Mouse (Mus musculus) layer of hippocampus, adult 18-20 months (tissue): ENCODE data around the gene Gdf2. TPM values are rescaled to one million over a fixed set of nuclear protein-coding genes. Genes with fewer than 3 reads are reported as not detected.
A peak's percentile ranks its signal among the peaks of the same experiment; 100 is the strongest.

ENCODE experiments used
- DNase-seq, 2 experiments: peaks; one replicate each; pipeline ENCODE4 v3.0.0; 2022; ENCODE audit warnings: low spot score in 2 of 2
- total RNA-seq, 2 experiments: library from RNA; stranded (reverse); gene quantifications; 2 replicates each; pipeline ENCODE4 v1.2.3; 2021

Gdf2 gene
- total RNA-seq, 2 experiments from 2014 or later: not detected

DNA sequence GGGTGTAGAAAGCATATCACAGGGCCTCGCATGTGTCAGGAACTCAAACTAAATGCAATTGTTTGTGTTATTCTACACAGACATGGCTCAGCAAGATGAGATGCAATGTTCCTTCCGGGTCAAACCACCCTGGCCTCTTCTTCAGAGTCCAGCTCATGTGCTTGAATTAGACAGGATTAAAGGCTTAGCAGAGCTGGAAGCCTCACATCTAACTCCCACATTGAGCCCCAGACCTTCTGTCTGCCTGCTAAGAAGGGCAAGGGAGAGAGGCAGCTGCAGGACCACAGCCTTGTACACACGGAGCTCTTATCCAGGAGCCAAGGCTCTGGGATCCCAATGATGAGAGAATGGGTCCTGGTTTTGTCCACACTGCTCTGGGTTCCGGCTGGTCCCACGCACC lies 12.9 kb downstream of the Gdf2 start, which contains the start of gene Rbp3:
Rbp3 (plus strand) TSS at position 243 of the 400 bp plus-strand sequence.
- DNase-seq: no peak

GRCm38 (mm10) chr14:33956055-33956454 lies 15.2 kb downstream of the Gdf2 start:
- DNase-seq: no peak

- peak in 1 of 2 experiments; percentile 26 for DNase-seq
Measured at GRCm38 (mm10) chr14:33958186-33958585, 17.3 kb downstream of the Gdf2 start.

DNA sequence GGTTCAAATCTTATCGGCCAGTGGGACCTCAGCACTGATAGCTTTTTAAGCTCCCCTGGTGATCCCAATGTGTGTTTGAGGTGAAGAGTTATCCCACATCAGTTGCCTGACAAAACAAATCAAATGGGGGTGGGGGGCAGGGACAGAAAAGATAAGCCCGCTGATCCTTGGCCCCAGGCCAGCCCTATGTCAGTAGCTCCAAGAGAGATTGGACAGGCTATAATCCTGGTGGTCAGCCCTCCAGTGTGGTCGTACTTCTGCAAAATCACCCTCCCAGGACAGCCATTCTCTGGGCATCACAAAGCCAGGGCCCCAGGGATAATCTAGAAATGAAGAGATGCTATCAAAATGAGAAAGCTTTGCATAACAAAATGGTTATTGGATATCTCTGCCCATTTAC lies 18.0 kb downstream of the Gdf2 start:
- DNase-seq: no peak

DNA sequence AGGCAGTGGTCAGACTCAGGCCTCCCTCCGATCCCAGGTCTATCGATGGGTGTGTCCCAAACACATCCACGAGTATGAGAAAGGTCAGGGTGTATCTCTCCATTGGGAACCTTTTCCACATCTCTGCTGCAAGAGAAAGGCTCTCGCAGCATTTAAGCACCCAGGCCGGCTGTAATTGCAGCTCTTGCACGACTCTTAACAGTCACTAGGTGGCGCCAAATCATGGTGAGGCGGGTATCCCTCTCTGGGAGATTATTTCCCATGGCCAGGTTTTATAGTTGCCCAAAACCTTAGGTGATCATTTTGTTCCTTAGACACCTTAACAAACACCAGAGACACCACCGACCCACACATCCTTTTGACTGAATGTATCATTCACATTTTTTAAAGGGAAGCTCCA lies 18.5 kb downstream of the Gdf2 start:
- peak in 1 of 2 experiments; percentile 73 for DNase-seq

DNA sequence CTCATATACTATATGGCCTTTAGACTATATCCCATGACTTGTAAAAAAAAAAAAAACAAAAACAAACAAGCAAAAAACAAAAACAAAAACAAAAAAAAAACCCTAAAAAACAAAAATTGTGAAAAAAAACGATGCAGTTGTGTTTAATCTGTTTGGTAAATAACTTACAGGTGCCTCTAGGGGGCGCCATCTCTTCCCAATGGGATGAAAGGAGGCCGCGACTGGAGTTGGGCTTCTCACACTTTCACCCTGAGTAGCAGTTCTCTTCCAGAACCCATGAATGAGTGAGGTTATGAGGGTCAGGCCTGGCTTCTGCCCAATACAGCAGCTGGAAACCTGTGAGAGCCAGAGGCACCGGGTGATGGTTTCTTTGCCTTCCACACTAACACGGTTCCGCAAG lies 24.8 kb downstream of the Gdf2 start:
- no peak for DNase-seq

- DNase-seq: no peak
Measured at GRCm38 (mm10) chr14:33972679-33973078, 31.8 kb downstream of the Gdf2 start.

GRCm38 (mm10) chr14:33974752-33975151 lies 33.9 kb downstream of the Gdf2 start:
- DNase-seq: peak in 1 of 2 experiments; percentile 19

DNA sequence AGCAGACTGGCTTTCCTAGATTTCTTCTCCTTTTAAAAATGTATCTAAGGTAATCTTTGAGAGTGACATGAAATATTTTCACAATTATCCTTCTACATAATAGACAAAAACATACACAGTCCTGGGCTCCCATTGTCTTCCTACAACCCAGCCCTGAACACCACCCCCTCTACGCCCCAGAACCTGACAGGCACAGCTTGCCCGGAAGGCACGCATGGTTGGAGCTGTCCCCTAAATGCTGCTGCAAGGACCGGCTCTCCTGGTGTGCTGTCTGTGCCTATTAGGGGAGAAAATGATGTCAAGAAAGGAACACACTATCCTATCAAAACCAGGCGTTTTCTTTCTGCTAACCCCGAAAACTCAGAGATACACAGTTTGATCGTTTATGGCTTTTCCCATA lies 36.9 kb downstream of the Gdf2 start:
- DNase-seq: no peak

GRCm38 (mm10) chr14:33978604-33979059 lies 37.8 kb downstream of the Gdf2 start, which contains the start of gene Zfp488:
Zfp488 (minus strand) TSS chr14:33978764.
- DNase-seq: peak in 1 of 2 experiments; percentile 17

DNA sequence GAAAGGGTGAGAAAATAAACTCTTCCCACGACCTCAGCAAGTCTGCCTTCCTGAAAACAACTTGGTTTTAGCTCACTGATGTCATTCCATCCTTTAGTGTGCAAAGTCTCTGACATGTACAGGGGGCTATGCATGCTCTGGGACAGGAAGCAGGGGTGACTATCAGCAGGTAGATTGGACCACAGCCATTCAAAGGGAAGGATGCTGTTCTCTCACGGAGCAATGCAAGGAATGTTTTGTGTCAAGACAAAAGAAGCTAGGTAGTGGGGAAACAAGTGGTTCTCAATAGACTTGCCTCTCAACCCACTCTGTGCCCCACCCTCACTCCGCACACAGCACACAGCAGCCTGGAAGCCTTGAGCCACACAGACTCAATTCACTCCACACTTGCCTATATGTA lies 48.4 kb downstream of the Gdf2 start:
- DNase-seq: no peak

GRCm38 (mm10) chr14:33991971-33992370 lies 51.1 kb downstream of the Gdf2 start:
- DNase-seq: no peak

DNA sequence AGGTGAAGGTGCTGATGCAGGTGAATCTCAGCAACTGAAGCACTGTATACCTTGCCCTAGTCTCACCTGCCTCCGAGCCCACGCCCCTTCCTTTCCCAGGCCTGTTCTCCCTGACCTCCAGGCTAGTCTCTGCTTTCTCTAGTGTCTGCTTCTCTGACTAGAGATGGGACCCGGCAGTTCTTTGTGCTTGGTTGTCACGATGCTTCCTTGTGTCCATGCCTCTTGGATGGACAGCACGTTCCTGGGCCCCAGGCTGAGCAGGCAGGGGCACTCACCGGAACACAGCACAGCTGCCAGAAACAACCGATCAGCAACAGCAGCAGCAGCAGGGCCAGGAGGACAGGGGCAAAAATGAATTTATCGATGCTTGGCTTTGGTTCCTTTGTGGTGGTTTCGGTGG lies 52.2 kb downstream of the Gdf2 start:
- DNase-seq: no peak

DNA sequence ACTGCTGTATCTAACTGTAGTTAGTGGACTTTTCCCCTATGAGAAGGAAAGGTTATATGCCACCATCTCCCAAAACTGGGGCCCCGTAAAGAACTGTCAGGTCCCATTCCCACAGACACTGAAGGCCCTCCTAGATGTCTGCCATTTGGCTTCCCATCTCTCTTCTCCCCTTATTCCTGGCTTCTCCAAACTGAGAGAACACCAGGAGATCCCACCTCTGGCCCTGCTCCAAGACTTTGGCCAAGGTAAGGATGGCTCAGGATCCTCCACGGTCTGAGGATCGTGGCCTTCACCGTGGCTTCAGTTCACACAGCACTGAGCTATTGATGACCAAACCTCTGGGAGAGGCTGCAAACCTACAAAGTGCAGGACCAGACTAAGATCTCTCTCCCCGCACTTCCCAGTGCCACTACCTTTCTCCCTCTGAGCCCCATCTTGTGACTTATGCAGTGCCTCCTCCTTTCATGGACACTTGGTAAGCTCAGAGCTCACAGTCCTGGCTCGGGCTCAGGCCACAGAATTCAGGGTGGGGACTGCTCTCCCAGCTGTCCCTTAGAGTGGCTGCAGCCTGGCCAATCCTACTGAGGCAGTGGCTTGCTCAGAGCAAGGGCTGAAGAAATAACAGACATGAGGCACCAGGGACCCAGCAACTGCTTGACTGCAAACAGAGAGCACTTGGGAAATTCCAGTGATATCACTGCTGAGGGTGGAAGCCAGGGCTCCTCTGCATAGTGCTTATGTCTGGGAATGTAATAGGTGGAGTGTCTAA lies 52.9 kb downstream of the Gdf2 start:
- DNase-seq: no peak

Other genes with a start within 250 kb of the Gdf2 start
- 1 to 10 TPM; 5.4 to 5.7 TPM for gene Gdf10, start 17.5 kb upstream of the Gdf2 start, total RNA-seq
- under 1 TPM in 1 of 2 experiments, not detected in 1; 0.07 TPM for gene Rbp3, start 13.0 kb downstream of the Gdf2 start, total RNA-seq
- gene Zfp488, start 37.7 kb downstream of the Gdf2 start, total RNA-seq: 1 to 10 TPM; 4.0 to 4.1 TPM
- not detected for gene Gm30083, start 74.1 kb downstream of the Gdf2 start, total RNA-seq
- not detected for gene Gm5460, start 75.7 kb downstream of the Gdf2 start, total RNA-seq
- not detected for gene Antxrl, start 111.7 kb downstream of the Gdf2 start, total RNA-seq
- gene Anxa8, start 144.9 kb downstream of the Gdf2 start, total RNA-seq: under 1 TPM; 0.45 to 0.63 TPM
- gene A630023A22Rik, start 161.7 kb downstream of the Gdf2 start, total RNA-seq: not detected
- not detected for gene Npy4r, start 211.4 kb downstream of the Gdf2 start, total RNA-seq